Mouse (Mus musculus): ENCODE measurements around the gene A630001G21Rik.

GRCm38 (mm10) chr1:85695646-85696045 lies 82.8 kb downstream of the A630001G21Rik start:
- TF ChIP-seq POLR2A (IDR thresholded peaks at IDR 0.05; ENCODE audit: borderline replicate concordance, control insufficient read depth, low read depth, low read length) (no peak), CTCF (IDR thresholded peaks at IDR 0.05; ENCODE audit: control insufficient read depth, insufficient read depth, low read length) (no peak)
